ENCODE assay signal across 10 mouse cellular contexts in the genomic region with DNA sequence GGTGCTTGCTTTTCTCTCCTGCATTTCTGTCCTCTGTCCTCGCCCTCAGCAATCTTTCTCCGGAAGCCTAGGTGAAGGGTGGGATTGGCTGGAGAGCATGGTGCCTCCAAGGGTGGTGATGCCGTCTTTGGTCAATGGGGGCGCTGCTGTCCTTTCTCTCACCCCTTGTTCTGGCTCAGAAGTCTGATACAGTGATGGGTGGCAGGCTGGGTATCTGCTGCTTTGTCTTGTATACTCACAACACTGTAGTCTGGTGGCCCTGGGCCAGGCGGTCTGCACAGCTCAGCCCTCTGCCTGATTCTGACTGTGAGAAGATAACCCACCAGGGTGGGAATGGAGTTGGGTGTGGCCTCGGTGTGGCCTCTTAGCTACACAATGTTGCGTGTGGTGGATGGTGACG. TPM values are rescaled to one million over a fixed set of nuclear protein-coding genes. Genes with fewer than 3 reads are reported as not detected.
A peak's percentile ranks its signal among the peaks of the same experiment; 100 is the strongest.
DNase-seq lines count a peak whose midpoint lies in the region; ATAC-seq and TF ChIP-seq lines count a peak whose summit lies in the region.
"Had no signal": no experiment of that assay in that cellular context is flagged by ENCODE, and none has a peak within 500 bp of the region (broad histone marks: within the 10 kb centered on the region; RNA-seq: fewer than 3 reads in every experiment).

No protein-coding gene starts in this region.

- 0 out of 2 replicates have a peak, but pooled peaks cover 4% of the 10 kb centered on the region for H3K36me3 ChIP-seq in heart, postnatal 0 days (replicated peaks; ENCODE audit: control insufficient read depth, insufficient read depth, low read length)
- H3K36me3 ChIP-seq in liver, embryonic 13.5 days: no peaks in the 10 kb centered on the region

- H3K9me3 ChIP-seq in heart, postnatal 0 days (replicated peaks; ENCODE audit: control insufficient read depth, low read length): no peaks in the 10 kb centered on the region
- H3K9me3 ChIP-seq in liver, embryonic 13.5 days (replicated peaks): no peaks in the 10 kb centered on the region
- H3K9me3 ChIP-seq: heart, embryonic 13.5 days had no signal

- H3K9ac ChIP-seq in heart, postnatal 0 days (replicated peaks; ENCODE audit: low read depth, low read length): no peak overlapping the region
- H3K9ac ChIP-seq in liver, embryonic 13.5 days: no peak overlapping the region
- H3K9ac ChIP-seq: heart, embryonic 13.5 days had no signal

- ATAC-seq in heart, postnatal 0 days (ENCODE audit: insufficient read depth, low read depth): no peak
- peak; percentile 46 for ATAC-seq in liver, embryonic 13.5 days (ENCODE audit: low read depth)
- ATAC-seq: hindbrain, embryonic 16.5 days; Patski had no signal

- DNase-seq in heart, postnatal 0 days (ENCODE audit: low spot score): no peak
- no peak for DNase-seq in heart, postnatal 36 days
- peak; percentile 80 for DNase-seq in A20 (ENCODE audit: low read depth, low spot score)
- DNase-seq in MEL-GATA-1-ER (ENCODE audit: extremely low read depth, low read depth): peak; percentile 44
- DNase-seq in liver, embryonic 13.5 days: peak; percentile 33
- no peak for DNase-seq in left cerebral cortex, adult 18-20 months (ENCODE audit: low spot score in 2 of 2)
- DNase-seq in layer of hippocampus, adult 9-10 months (ENCODE audit: low spot score): no peak

- H3K4me2 ChIP-seq in heart, postnatal 0 days (ENCODE audit: low read depth, low read length): no peak overlapping the region
- no peak overlapping the region for H3K4me2 ChIP-seq in liver, embryonic 13.5 days
- H3K4me2 ChIP-seq: heart, embryonic 13.5 days had no signal

- no peak overlapping the region for H3K27ac ChIP-seq in heart, postnatal 0 days (ENCODE audit: low read depth)
- no peak overlapping the region for H3K27ac ChIP-seq in liver, embryonic 13.5 days
- H3K27ac ChIP-seq: heart, embryonic 13.5 days had no signal

- peak; percentile 33; the same call in 1 of the 2 replicates for TF ChIP-seq CTCF in heart, postnatal 0 days (IDR thresholded peaks at IDR 0.05; ENCODE audit: low read depth)

- WGBS in heart, postnatal 0 days: 79% methylated on average over 8 of the region's 8 CpGs
- WGBS in liver, embryonic 13.5 days (ENCODE audit: insufficient replicate concordance): 37% methylated on average over 8 of the region's 8 CpGs

- peaks cover 39% of the 10 kb centered on the region for H3K4me1 ChIP-seq in heart, postnatal 0 days (ENCODE audit: control insufficient read depth, insufficient read depth)
- H3K4me1 ChIP-seq in liver, embryonic 13.5 days (replicated peaks): peaks cover 61% of the 10 kb centered on the region

- intact Hi-C loops in heart, postnatal 36 days (cut with DNase I): no loop called here

- no peak overlapping the region for H3K4me3 ChIP-seq in heart, postnatal 0 days (ENCODE audit: low read depth, low read length)
- no peak overlapping the region for H3K4me3 ChIP-seq in liver, embryonic 13.5 days (replicated peaks)
- H3K4me3 ChIP-seq: heart, embryonic 13.5 days had no signal

- no peaks in the 10 kb centered on the region for H3K27me3 ChIP-seq in heart, postnatal 0 days (ENCODE audit: control insufficient read depth, insufficient read depth, low read length)
- H3K27me3 ChIP-seq in liver, embryonic 13.5 days: no peaks in the 10 kb centered on the region; the same call in 1 of the 2 replicates
- H3K27me3 ChIP-seq: heart, embryonic 13.5 days; Patski had no signal

- TF ChIP-seq EP300 in heart, postnatal 0 days (IDR thresholded peaks at IDR 0.05; ENCODE audit: low read depth): no peak

RNA-seq across cellular contexts. Expression of gene Smyd2, which starts 51.6 kb away (rescaled TPM):
- total RNA-seq in heart, postnatal 0 days (2014; rRNA removed; ENCODE audit: low replicate concordance): 218 and 234 TPM in 2 replicates
- 219 and 239 TPM in 2 replicates for polyA plus RNA-seq in heart, postnatal 0 days (2015; fragmentation: Nextera tagmentation; extraction: Ambion mirVana)
- total RNA-seq in heart, postnatal 36 days (2021): 100 to 1,000 TPM; 101 to 110 TPM
- 40.7 and 40.8 TPM in 2 replicates for polyA plus RNA-seq in liver, embryonic 13.5 days (2015; fragmentation: Nextera tagmentation; extraction: Ambion mirVana)
- 100 to 1,000 TPM in 1 of 2 experiments, 10 to 100 TPM in 1; 88.4 to 113 TPM for total RNA-seq in left cerebral cortex, adult 18-20 months (2021)

Comparison
In these comparisons a context has a peak if more than half of its experiments do, and no peak if none do; other contexts are left out.
1. DNase-seq: peak in A20 (single experiment), MEL-GATA-1-ER (single experiment) and liver, embryonic 13.5 days (single experiment); none in heart, postnatal 0 days (single experiment), heart, postnatal 36 days (0 of 2), left cerebral cortex, adult 18-20 months (0 of 2) and layer of hippocampus, adult 9-10 months (single experiment).